Mouse (Mus musculus) kidney, postnatal 0 days (tissue): ENCODE measurements around the gene Bcar3. TPM values are rescaled to one million over a fixed set of nuclear protein-coding genes. Genes with fewer than 3 reads are reported as not detected.

Source experiments
- ATAC-seq: fragments of 200-750 bp; cut with Nextera tagmentation; replicated peaks from 2 replicates; pipeline ENCODE4 v1.8.0; 2017; ENCODE audit warnings: low read depth, moderate number of reproducible peaks, moderate TSS enrichment, moderate library complexity; ENCODE audit not compliant: low FRiP score
- DNase-seq: peaks from one replicate; pipeline ENCODE4 v3.0.0-alpha.2; 2016; ENCODE audit warnings: low spot score
- H3K27ac ChIP-seq: fragments of 300-500 bp; sonication (generic); 2 replicates; pipeline ENCODE4 v1.5.1; 2014; ENCODE audit warnings: mild to moderate bottlenecking
- H3K27me3 ChIP-seq: fragments of 300-500 bp; sonication (generic); 2 replicates; pipeline ENCODE4 v1.6.1; 2014; ENCODE audit warnings: low read length, mixed read lengths; ENCODE audit not compliant: insufficient read depth
- H3K36me3 ChIP-seq: fragments of 300-500 bp; sonication (generic); 2 replicates; pipeline ENCODE4 v1.6.1; 2014; ENCODE audit warnings: low read length, mixed read lengths; ENCODE audit not compliant: insufficient read depth
- H3K4me1 ChIP-seq: fragments of 300-500 bp; sonication (generic); replicated peaks from 2 replicates; pipeline ENCODE4 v1.6.1; 2014; ENCODE audit warnings: antibody characterized with exemption, low read length, mixed read lengths; ENCODE audit not compliant: insufficient read depth
- H3K4me2 ChIP-seq: fragments of 300-500 bp; sonication (generic); 2 replicates; pipeline ENCODE4 v1.6.1; 2014; ENCODE audit warnings: mild to moderate bottlenecking, low read length, moderate library complexity, mixed read lengths
- H3K4me3 ChIP-seq: fragments of 300-500 bp; sonication (generic); replicated peaks from 2 replicates; pipeline ENCODE4 v1.5.1; 2014; ENCODE audit warnings: low read depth, low read length
- H3K9ac ChIP-seq: fragments of 300-500 bp; sonication (generic); 2 replicates; pipeline ENCODE4 v1.6.1; 2014; ENCODE audit warnings: low read depth, low read length
- H3K9me3 ChIP-seq: fragments of 300-500 bp; sonication (generic); replicated peaks from 2 replicates; pipeline ENCODE4 v1.6.1; 2016; ENCODE audit warnings: low read length, inconsistent platforms, mixed read lengths
- CTCF ChIP-seq: IDR thresholded peaks from 2 replicates; pipeline ENCODE4 v1.5.1; 2016; ENCODE audit warnings: antibody characterized with exemption, low read depth, mild to moderate bottlenecking, moderate library complexity
- WGBS: fragments of 180-500 bp; shearing (Covaris S2); extraction: QIAGEN DNeasy Blood & Tissue Kit; methylation state at CpG from one replicate; pipeline ENCODE4 v1.1.7; 2014; 5-methylcytosine and 5-hydroxymethylcytosine counted together
- polyA plus RNA-seq: library from polyadenylated mRNA; unstranded; fragments of >200 nt; fragmentation: Nextera tagmentation; extraction: Ambion mirVana; gene quantifications from 2 replicates; pipeline ENCODE4 v1.2.1, GENCODE M21; 2015

Gene Bcar3
- polyA plus RNA-seq, 1 experiment from 2014 or later, result 18.8 TPM

DNA sequence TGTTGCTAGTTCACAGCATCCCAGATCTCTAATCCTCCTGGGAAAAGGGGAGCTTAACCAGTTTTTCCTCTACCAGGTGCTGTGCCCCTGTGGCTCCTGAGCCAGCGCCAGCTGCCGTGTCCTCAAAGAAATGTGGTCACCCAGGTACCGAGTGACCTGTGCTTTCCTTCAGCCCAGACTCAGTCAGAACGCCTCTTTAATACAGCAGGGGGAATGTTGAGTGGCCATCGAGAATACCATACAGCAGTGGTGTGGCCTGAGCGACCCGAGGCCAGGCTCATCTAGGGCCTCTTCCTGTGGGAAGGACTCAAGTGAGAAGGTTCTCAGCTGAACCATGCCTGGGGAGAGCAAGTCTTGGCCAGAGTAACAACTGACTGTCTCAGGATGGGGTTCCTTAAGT, 156.1 kb downstream of the Bcar3 start:
- Histone ChIP-seq H3K36me3 (no peaks in the 10 kb centered on the region), H3K9ac (no peak overlapping the region), H3K4me2 (no peak overlapping the region), H3K27me3 (no peaks in the 10 kb centered on the region), H3K9me3 (no peaks in the 10 kb centered on the region), H3K4me1 (0 out of 2 replicates have a peak, but pooled peaks cover 4% of the 10 kb centered on the region), H3K27ac (no peak overlapping the region), H3K4me3 (no peak overlapping the region)
- TF ChIP-seq CTCF, result no peak
- DNase-seq (no peak), ATAC-seq (no peak)
- 86% methylated on average over 7 of the region's 7 CpGs for WGBS

DNA sequence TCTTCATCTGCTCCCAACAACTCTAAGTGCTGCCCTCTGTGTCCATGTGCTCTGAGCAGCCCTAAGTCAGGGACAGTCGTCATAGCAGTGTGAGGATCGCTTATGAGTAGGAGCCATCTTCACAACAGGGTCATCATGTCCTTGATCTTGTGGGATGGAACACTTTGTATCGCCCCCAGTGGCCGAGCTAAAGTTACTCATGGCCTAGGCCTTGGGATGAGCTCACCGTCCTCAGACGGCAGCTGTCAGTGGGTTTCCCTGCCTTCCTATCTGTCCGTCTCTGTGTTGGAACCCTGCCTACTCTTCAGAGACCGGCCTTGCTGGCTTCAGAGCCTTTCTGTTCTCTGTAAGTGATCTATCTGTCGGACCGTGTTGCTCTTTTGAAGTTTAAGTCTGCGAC, 159.9 kb downstream of the Bcar3 start:
- 88% methylated on average over 11 of the region's 11 CpGs for WGBS
- H3K4me1 ChIP-seq, result no peaks in the 10 kb centered on the region
- H3K27me3 ChIP-seq, result no peaks in the 10 kb centered on the region
- no peak for TF ChIP-seq CTCF
- no peaks in the 10 kb centered on the region for H3K9me3 ChIP-seq
- ATAC-seq (no peak; the same call in 1 of the 2 replicates), DNase-seq (no peak)
- no peak overlapping the region for H3K4me3 ChIP-seq
- no peaks in the 10 kb centered on the region for H3K36me3 ChIP-seq
- H3K4me2 ChIP-seq, result no peak overlapping the region
- no peak overlapping the region for H3K27ac ChIP-seq
- H3K9ac ChIP-seq, result no peak overlapping the region

DNA sequence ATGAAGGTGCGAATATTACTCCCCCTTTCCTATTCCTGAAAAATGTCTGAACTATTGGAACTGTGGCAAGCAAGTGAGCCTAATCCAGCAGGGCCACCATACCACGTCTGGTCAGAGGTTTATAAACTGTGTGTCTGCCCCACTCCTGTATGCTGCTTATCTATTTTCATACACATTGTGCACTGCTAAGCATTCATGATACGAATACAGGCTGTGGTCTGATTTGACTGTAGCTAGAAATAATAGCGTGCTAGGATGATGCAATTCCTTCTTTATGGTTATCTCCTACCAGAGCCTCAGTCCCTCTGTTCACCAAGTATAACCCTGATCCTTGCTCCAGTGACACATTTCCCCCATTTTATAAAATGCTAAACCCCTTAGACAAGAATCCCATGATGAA, 162.2 kb downstream of the Bcar3 start:
- Histone ChIP-seq H3K36me3 (no peaks in the 10 kb centered on the region), H3K27me3 (no peaks in the 10 kb centered on the region), H3K4me3 (no peak overlapping the region), H3K9ac (no peak overlapping the region), H3K9me3 (no peaks in the 10 kb centered on the region), H3K4me1 (0 out of 2 replicates have a peak, but pooled peaks cover 2% of the 10 kb centered on the region), H3K27ac (no peak overlapping the region), H3K4me2 (no peak overlapping the region)
- 91% methylated on average over 4 of the region's 4 CpGs for WGBS
- no peak for TF ChIP-seq CTCF
- ATAC-seq, result no peak
- DNase-seq, result no peak

DNA sequence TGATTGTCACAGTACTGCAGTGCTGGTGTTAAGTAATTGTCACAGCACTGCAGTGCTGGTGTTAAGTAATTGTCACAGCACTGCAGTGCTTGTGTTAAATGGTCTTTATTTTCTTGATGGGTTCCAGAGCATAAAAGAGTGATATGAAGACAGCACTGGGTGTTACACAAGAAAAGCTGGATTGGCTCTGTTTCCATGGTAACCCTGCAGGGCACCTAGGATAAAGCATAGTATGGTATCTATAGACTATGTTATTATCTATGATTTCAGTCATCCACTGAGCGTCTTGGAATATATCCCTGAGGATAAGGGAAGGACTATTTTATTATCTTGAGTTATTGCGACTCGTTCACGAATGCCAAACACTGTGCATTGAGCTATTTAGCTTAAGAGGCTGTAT, 162.9 kb downstream of the Bcar3 start:
- WGBS, result 62% methylated on average over 4 of the region's 4 CpGs
- ATAC-seq, result no peak
- TF ChIP-seq CTCF, result no peak

DNA sequence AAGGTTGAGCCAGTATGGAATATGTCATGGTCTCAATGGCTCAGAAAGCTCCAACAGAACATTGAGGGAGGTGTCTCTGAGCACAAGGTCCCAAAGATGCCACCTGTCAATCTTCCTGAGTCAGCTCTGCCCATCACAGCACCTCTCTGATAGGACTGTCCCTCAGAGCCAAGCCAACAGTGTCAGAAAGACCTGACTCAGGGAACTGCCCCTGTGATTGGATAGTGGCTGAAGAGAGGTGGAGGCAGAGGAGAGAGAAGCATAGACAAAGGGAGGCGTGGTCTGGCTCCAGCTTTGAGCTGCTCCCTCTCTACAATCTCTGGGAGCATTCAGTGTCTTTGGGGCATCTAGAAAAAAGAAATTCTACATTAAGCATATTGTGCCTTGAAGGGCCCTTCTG, 163.8 kb downstream of the Bcar3 start:
- Histone ChIP-seq H3K27ac (0 out of 2 replicates have a peak overlapping the region, but pooled peaks have one; percentile 19), H3K4me2 (no peak overlapping the region), H3K4me3 (no peak overlapping the region), H3K9me3 (no peaks in the 10 kb centered on the region), H3K27me3 (no peaks in the 10 kb centered on the region), H3K9ac (no peak overlapping the region), H3K36me3 (no peaks in the 10 kb centered on the region), H3K4me1 (0 out of 2 replicates have a peak, but pooled peaks cover 2% of the 10 kb centered on the region)
- DNase-seq (no peak), ATAC-seq (no peak)
- no peak for TF ChIP-seq CTCF
- 70% methylated on average over 1 of the region's 1 CpGs for WGBS

More for the DNA sequence above, 162.9 kb downstream of the Bcar3 start:
- Histone ChIP-seq H3K4me1 (0 out of 2 replicates have a peak, but pooled peaks cover 2% of the 10 kb centered on the region), H3K9me3 (no peaks in the 10 kb centered on the region), H3K27ac (no peak overlapping the region), H3K9ac (no peak overlapping the region), H3K27me3 (no peaks in the 10 kb centered on the region), H3K36me3 (no peaks in the 10 kb centered on the region), H3K4me3 (no peak overlapping the region), H3K4me2 (no peak overlapping the region)
- no peak for DNase-seq

DNA sequence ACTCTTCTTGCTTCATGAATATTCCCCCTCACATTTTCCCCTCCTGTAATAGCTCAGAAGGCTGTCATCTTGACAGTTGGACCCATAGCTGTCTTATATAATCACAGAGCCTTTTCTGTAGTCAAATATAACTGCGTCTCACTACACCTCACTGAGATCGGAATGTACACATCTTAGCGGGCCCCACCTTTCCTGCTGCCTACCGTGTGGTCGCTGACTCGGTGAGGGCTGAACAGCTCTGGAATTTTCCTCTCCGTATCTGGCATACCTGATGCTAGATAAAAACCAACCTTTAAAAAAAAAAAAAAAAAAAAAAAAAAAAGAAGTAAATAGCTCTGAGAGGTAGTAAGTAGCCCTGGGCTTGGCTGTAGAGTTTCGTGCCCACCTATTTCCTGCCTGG, 164.8 kb downstream of the Bcar3 start:
- Histone ChIP-seq H3K9ac (no peak overlapping the region), H3K9me3 (no peaks in the 10 kb centered on the region), H3K36me3 (no peaks in the 10 kb centered on the region), H3K4me1 (0 out of 2 replicates have a peak, but pooled peaks cover 2% of the 10 kb centered on the region), H3K4me3 (no peak overlapping the region), H3K27me3 (no peaks in the 10 kb centered on the region), H3K4me2 (no peak overlapping the region), H3K27ac (peak overlapping the region; percentile 28; the same call in 1 of the 2 replicates)
- DNase-seq, result no peak
- no peak for TF ChIP-seq CTCF
- 56% methylated on average over 8 of the region's 8 CpGs for WGBS
- peak; percentile 43 for ATAC-seq
